Mouse (Mus musculus): ENCODE measurements around the gene Cers5. TPM values are rescaled to one million over a fixed set of nuclear protein-coding genes. Genes with fewer than 3 reads are reported as not detected.
A peak's percentile ranks its signal among the peaks of the same experiment; 100 is the strongest.
"Not testable (repeated sequence)": the region's sequence is repeated elsewhere in the genome, so short reads cannot be mapped to it uniquely, and the experiment has no call there.

Cers5 gene
- polyA plus RNA-seq, 1 experiment from 2014 or later: 57.8 TPM

DNA sequence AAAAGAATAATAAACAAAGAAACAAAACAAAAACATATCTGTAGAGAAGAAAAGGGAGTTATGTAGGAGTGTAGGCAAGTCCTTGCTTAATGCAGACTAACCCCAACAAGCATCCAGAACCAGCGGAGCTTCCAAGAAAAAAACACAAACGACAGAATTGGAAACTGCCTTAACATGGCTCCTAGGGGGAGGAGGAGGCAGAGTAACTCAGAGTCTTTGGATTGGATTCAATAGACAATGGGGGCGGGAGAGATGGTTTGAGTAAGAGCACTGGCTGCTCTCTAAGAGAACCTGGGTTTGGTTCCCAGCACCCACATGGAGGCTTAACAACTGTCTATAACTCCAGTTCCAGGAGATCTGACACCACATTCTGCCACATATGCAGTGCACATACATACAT lies 41.0 kb downstream of the Cers5 start:
- H3K4me3 ChIP-seq (ENCODE audit: low read depth, low read length): no peak overlapping the region
- H3K27ac ChIP-seq (ENCODE audit: low read depth, low read length): no peak overlapping the region
- H3K36me3 ChIP-seq (ENCODE audit: control insufficient read depth, insufficient read depth, low read length): peaks cover 18% of the 10 kb centered on the region
- H3K4me1 ChIP-seq (ENCODE audit: control insufficient read depth, insufficient read depth, low read length): peaks cover under 1% of the 10 kb centered on the region
- H3K4me2 ChIP-seq: no peak overlapping the region
- H3K9me3 ChIP-seq (ENCODE audit: control insufficient read depth, low read length): no peaks in the 10 kb centered on the region; the same call in 1 of the 2 replicates
- DNase-seq (ENCODE audit: low spot score, missing footprints) (peak; percentile 67), ATAC-seq (ENCODE audit: low FRiP score) (no peak)
- no peak overlapping the region for H3K9ac ChIP-seq (ENCODE audit: low read length)
- H3K27me3 ChIP-seq (ENCODE audit: control insufficient read depth, insufficient read depth, low read length): no peaks in the 10 kb centered on the region
- 87% methylated on average over 3 of the region's 3 CpGs for WGBS

- Histone ChIP-seq H3K36me3 (ENCODE audit: control insufficient read depth, insufficient read depth, low read length) (peaks cover 17% of the 10 kb centered on the region), H3K27me3 (ENCODE audit: control insufficient read depth, insufficient read depth, low read length) (no peaks in the 10 kb centered on the region), H3K4me2 (no peak overlapping the region), H3K27ac (ENCODE audit: low read depth, low read length) (no peak overlapping the region), H3K9me3 (ENCODE audit: control insufficient read depth, low read length) (no peaks in the 10 kb centered on the region; the same call in 1 of the 2 replicates), H3K9ac (ENCODE audit: low read length) (no peak overlapping the region), H3K4me1 (ENCODE audit: control insufficient read depth, insufficient read depth, low read length) (peaks cover 6% of the 10 kb centered on the region), H3K4me3 (ENCODE audit: low read depth, low read length) (no peak overlapping the region)
- WGBS: 97% methylated on average over 2 of the region's 2 CpGs
- no peak for DNase-seq (ENCODE audit: low spot score, missing footprints)
- ATAC-seq (ENCODE audit: low FRiP score): no peak
Measured at GRCm38 (mm10) chr15:99731167-99731566, 41.5 kb downstream of the Cers5 start.

GRCm38 (mm10) chr15:99729056-99729783 lies 43.5 kb downstream of the Cers5 start:
- no peak overlapping the region for H3K4me2 ChIP-seq
- no peak overlapping the region for H3K9ac ChIP-seq (ENCODE audit: low read length)
- H3K36me3 ChIP-seq (ENCODE audit: control insufficient read depth, insufficient read depth, low read length): peaks cover 14% of the 10 kb centered on the region
- H3K4me3 ChIP-seq (ENCODE audit: low read depth, low read length): no peak overlapping the region
- H3K4me1 ChIP-seq (ENCODE audit: control insufficient read depth, insufficient read depth, low read length): peaks cover 13% of the 10 kb centered on the region
- no peak overlapping the region for H3K27ac ChIP-seq (ENCODE audit: low read depth, low read length)
- WGBS: 93% methylated on average over 3 of the region's 4 CpGs
- H3K9me3 ChIP-seq (ENCODE audit: control insufficient read depth, low read length): no peaks in the 10 kb centered on the region; the same call in 1 of the 2 replicates
- ATAC-seq (ENCODE audit: low FRiP score) (no peak), DNase-seq (ENCODE audit: low spot score, missing footprints) (peak; percentile 53)
- H3K27me3 ChIP-seq (ENCODE audit: control insufficient read depth, insufficient read depth, low read length): no peaks in the 10 kb centered on the region

DNA sequence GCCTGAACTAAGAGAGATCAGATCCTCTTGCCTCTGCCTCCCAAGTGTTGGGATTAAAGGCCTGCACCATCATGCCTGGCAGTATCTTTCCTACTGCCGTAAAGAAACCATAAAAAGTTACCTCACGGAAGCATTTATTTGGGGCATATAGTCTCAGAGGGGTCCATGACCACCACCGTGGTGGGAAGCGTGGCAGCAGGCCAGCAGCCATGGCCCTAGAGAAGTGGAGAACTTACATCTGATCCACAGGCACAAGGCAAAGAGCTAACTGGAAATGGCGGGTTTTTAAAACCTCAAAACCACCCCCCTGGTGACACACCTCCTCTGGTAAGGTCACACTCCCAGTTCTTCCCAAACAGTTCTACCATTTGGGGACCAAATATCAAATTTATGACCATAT lies 44.5 kb downstream of the Cers5 start:
- H3K9ac ChIP-seq (ENCODE audit: low read length): no peak overlapping the region
- ATAC-seq (ENCODE audit: low FRiP score): no peak
- no peak overlapping the region for H3K27ac ChIP-seq (ENCODE audit: low read depth, low read length)
- H3K27me3 ChIP-seq (ENCODE audit: control insufficient read depth, insufficient read depth, low read length): no peaks in the 10 kb centered on the region
- H3K9me3 ChIP-seq (ENCODE audit: control insufficient read depth, low read length): no peaks in the 10 kb centered on the region; the same call in 1 of the 2 replicates
- peak; percentile 6 for DNase-seq (ENCODE audit: low spot score, missing footprints)
- peaks cover 23% of the 10 kb centered on the region for H3K4me1 ChIP-seq (ENCODE audit: control insufficient read depth, insufficient read depth, low read length)
- H3K4me3 ChIP-seq (ENCODE audit: low read depth, low read length): no peak overlapping the region
- peaks cover 16% of the 10 kb centered on the region for H3K36me3 ChIP-seq (ENCODE audit: control insufficient read depth, insufficient read depth, low read length)
- 93% methylated on average over 5 of the region's 5 CpGs for WGBS
- H3K4me2 ChIP-seq: no peak overlapping the region

GRCm38 (mm10) chr15:99727525-99727924 lies 45.2 kb downstream of the Cers5 start:
- no peak overlapping the region for H3K4me2 ChIP-seq
- H3K4me1 ChIP-seq (ENCODE audit: control insufficient read depth, insufficient read depth, low read length): peaks cover 24% of the 10 kb centered on the region
- DNase-seq (ENCODE audit: low spot score, missing footprints) (peak; percentile 57), ATAC-seq (ENCODE audit: low FRiP score) (no peak)
- no peaks in the 10 kb centered on the region for H3K27me3 ChIP-seq (ENCODE audit: control insufficient read depth, insufficient read depth, low read length)
- H3K9me3 ChIP-seq (ENCODE audit: control insufficient read depth, low read length): no peaks in the 10 kb centered on the region; the same call in 1 of the 2 replicates
- no peak overlapping the region for H3K4me3 ChIP-seq (ENCODE audit: low read depth, low read length)
- peaks cover 16% of the 10 kb centered on the region for H3K36me3 ChIP-seq (ENCODE audit: control insufficient read depth, insufficient read depth, low read length)
- WGBS: 96% methylated on average over 12 of the region's 12 CpGs
- no peak overlapping the region for H3K9ac ChIP-seq (ENCODE audit: low read length)
- H3K27ac ChIP-seq (ENCODE audit: low read depth, low read length): no peak overlapping the region

DNA sequence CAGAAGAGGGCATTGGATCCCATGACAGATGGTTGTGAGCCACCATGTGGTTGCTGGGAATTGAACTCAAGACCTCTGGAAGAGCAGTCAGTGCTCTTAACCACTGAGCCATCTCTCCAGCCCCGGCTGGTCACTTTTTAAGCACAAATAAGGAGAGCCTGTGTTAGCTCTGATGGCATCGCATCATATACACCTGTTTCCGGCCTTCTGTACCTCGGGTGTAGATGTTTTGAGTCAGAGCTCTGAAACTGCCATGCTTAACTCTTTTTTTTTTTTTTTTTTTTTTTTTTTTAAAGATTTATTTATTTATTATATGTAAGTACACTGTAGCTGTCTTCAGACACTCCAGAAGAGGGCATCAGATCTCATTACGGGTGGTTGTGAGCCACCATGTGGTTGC lies 45.6 kb downstream of the Cers5 start:
- not testable (repeated sequence) for ATAC-seq (ENCODE audit: low FRiP score); H3K9me3 ChIP-seq (ENCODE audit: control insufficient read depth, low read length); H3K4me3 ChIP-seq (ENCODE audit: low read depth, low read length); H3K4me2 ChIP-seq; H3K9ac ChIP-seq (ENCODE audit: low read length); H3K27me3 ChIP-seq (ENCODE audit: control insufficient read depth, insufficient read depth, low read length); H3K27ac ChIP-seq (ENCODE audit: low read depth, low read length)
- Histone ChIP-seq H3K4me1 (ENCODE audit: control insufficient read depth, insufficient read depth, low read length) (peaks cover 24% of the 10 kb centered on the region), H3K36me3 (ENCODE audit: control insufficient read depth, insufficient read depth, low read length) (peaks cover 16% of the 10 kb centered on the region)
- peak; percentile 19 for DNase-seq (ENCODE audit: low spot score, missing footprints)
- WGBS: 96% methylated on average over 4 of the region's 5 CpGs

- Histone ChIP-seq H3K9me3 (ENCODE audit: control insufficient read depth, low read length) (no peaks in the 10 kb centered on the region; the same call in 1 of the 2 replicates), H3K36me3 (ENCODE audit: control insufficient read depth, insufficient read depth, low read length) (peaks cover 16% of the 10 kb centered on the region), H3K27me3 (ENCODE audit: control insufficient read depth, insufficient read depth, low read length) (no peaks in the 10 kb centered on the region), H3K4me2 (peak overlapping the region; percentile 82), H3K9ac (ENCODE audit: low read length) (peak overlapping the region; percentile 90), H3K27ac (ENCODE audit: low read depth, low read length) (no peak overlapping the region), H3K4me3 (ENCODE audit: low read depth, low read length) (peak overlapping the region; percentile 97), H3K4me1 (ENCODE audit: control insufficient read depth, insufficient read depth, low read length) (peaks cover 24% of the 10 kb centered on the region)
- ATAC-seq (ENCODE audit: low FRiP score): no peak
- 84% methylated on average over 2 of the region's 2 CpGs for WGBS
- DNase-seq (ENCODE audit: low spot score, missing footprints): no peak
Measured at GRCm38 (mm10) chr15:99726549-99726948, 46.1 kb downstream of the Cers5 start.

GRCm38 (mm10) chr15:99725341-99726155 lies 47.1 kb downstream of the Cers5 start, which contains the start of gene Cox14:
Cox14 (plus strand) TSS chr15:99725618.
- under 1% methylated on average over 67 of the region's 68 CpGs for whole genome bisulfite sequencing
- H3K9me3 ChIP-seq (ENCODE audit: control insufficient read depth, low read length): no peaks in the 10 kb centered on the region; the same call in 1 of the 2 replicates
- ATAC-seq (ENCODE audit: low FRiP score): peak; percentile 93
- peak; percentile 100 for DNase-seq (ENCODE audit: low spot score, missing footprints)
- peaks cover 18% of the 10 kb centered on the region for H3K36me3 ChIP-seq (ENCODE audit: control insufficient read depth, insufficient read depth, low read length)
- H3K4me3 ChIP-seq (ENCODE audit: low read depth, low read length): peak within 1 kb of the TSS; percentile 97
- H3K27ac ChIP-seq (ENCODE audit: low read depth, low read length): peak within 1 kb of the TSS; percentile 79
- peaks cover 24% of the 10 kb centered on the region for H3K4me1 ChIP-seq (ENCODE audit: control insufficient read depth, insufficient read depth, low read length)
- peak within 1 kb of the TSS; percentile 90 for H3K9ac ChIP-seq (ENCODE audit: low read length)
- H3K27me3 ChIP-seq (ENCODE audit: control insufficient read depth, insufficient read depth, low read length): no peaks in the 10 kb centered on the region
- peak within 1 kb of the TSS; percentile 82 for H3K4me2 ChIP-seq
